Mouse (Mus musculus) testis, postnatal 14 days (tissue): Measurements from ENCODE around the gene Notch1.

Experiments
- DNase-seq: peaks from one replicate; pipeline ENCODE4 v3.0.0; 2021; ENCODE audit warnings: low spot score

The Notch1 gene

DNA sequence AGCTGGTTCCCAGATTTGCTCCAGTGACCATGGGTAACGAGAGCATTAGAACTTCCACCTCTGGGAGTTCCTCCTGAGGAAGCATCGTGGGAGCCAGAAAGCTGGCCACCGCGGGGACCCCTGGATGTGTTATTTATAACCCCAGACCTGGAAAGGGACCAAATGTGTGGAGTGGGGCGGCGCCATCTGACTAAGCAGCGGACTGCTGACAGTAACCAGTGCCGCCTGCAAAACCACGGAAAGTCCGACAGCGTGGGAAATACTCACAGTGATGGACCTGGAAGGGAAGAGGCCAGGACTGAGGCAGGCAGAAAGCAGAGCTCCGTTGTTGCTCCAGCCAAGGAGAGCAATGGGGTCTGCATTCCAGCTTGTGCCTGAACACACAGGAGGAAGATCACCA lies at the start of gene Notch1:
Notch1 (minus strand) TSS at position 389 of the 400 bp plus-strand sequence.
- no peak for DNase-seq

- DNase-seq = no peak
Measured at GRCm38 (mm10) chr2:26566221-26566620, 49.8 kb upstream of the Notch1 start.

- DNase-seq = no peak
Measured at GRCm38 (mm10) chr2:26561351-26562016, 45.0 kb upstream of the Notch1 start.

DNA sequence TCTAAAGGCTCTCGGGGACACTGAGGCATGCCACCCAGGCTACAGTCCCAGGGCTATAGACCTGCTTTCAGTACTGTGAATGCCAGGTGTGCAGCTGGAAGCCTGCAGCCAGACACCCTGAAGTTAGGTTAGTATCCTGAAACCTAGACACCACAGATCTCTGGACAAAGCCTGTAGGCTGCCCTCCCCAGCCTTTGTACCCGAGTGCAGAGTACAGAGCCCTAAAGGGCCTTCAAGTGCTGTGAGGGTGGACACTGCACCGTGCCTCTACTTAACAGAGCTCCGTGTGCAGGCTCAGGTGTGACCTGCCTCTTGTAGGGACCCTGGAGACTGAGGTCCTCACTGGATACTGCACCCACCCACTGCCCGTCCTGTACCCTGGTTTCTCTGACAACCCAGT lies 44.0 kb upstream of the Notch1 start:
- no peak for DNase-seq

- peak; percentile 54 for DNase-seq
Measured at GRCm38 (mm10) chr2:26556535-26556993, 40.1 kb upstream of the Notch1 start.

- peak; percentile 84 for DNase-seq
Measured at GRCm38 (mm10) chr2:26555076-26555475, 38.6 kb upstream of the Notch1 start.

DNA sequence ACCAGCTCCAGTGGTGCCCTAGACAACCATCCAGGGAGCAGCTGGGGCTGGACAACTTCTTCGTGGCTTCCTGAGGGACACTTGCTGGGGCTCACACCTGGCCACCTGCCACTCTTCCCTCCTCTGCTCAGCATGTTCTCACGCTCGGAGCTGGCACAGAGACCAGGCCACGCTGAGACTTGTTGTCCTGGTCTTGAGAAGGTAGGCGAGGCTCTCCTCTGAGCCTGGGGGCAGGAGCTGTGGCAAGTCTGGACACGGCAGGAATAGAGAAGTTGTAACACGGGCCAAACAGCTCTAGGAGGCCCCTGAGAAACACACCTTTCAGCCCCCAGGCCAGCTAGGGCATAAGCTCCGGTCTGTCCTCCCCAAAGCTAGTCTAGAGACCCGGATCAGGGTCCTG lies 37.4 kb upstream of the Notch1 start:
- no peak for DNase-seq

DNA sequence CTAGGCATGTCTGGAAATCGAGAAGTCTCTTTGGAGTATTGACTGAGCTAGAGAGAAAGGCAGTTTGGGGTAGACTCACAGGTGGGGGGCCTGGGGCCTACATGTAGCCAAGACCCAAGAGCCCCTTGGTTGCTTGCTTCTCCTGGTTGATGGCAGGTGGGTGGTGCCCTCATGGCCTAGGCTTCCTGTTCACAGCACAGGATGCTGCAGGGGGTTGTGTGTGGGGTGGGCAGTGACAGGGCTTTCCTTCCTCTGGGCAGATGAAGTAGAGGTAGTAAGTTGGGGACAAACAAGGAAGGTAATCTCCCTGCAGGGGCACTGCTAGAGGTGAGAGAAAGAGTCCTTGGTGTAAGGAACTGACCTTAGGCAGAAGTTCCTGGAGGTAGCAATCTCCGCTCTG lies 35.6 kb upstream of the Notch1 start:
- DNase-seq = no peak

DNA sequence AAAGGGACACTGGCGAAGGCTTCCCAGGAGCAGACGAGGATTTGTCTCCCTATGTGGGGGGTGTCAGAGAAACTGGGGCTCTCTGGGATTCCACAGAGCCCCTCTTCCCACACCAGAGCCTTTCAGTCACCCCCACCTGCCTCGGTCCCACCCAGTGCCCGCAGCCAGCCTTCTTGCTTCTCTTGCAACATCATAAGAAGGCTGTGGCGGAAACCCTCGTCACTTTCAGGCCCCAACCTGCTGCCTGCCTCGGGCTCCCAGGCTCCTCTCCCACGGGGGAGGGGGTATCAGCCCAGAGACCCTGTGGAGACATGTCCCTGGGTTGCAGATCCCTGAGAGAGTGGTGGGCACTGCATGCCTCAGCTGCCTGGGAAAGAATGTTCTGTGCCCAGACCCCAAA lies 35.0 kb upstream of the Notch1 start:
- no peak for DNase-seq

GRCm38 (mm10) chr2:26550777-26551176 lies 34.3 kb upstream of the Notch1 start:
- DNase-seq = no peak

DNA sequence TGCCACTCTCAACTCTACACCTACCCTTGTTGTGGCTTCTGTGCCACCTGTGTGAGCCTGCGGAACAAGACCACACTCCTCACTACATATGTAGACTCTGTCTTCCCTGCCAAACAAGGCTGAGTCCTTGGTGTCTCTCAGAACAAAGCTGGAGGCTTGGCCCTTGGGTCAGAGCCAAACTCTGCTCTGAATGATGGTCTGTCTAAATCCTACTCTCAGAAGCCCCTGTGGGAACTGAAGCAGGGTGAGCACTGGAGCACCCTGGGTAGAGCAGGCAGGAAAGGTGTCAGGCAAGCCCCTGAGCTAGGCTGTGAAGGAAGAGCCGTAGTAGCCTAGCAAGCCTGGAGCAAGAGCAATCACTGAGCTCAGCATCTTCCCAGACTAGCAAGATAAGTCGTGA lies 33.7 kb upstream of the Notch1 start:
- no peak for DNase-seq

DNA sequence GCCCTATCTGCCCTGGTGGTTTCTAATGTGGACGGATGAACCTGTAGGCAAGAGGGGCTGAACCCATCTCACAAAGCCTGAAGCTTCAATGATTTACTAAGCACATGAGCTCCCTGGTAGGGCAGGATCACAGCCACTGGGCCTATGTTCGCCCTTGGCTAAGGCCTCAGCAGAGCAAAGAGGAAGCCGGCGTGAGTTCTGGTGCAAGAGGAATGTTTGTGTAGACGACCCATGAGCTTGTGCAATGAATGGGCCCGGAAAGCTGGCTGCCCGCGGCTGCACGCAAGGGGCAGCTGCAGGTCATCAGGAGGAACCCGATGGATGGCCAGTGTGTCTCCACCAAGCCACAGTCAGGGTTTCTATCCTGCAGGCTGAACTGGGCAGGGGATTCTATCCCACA lies 33.3 kb upstream of the Notch1 start:
- DNase-seq = no peak

GRCm38 (mm10) chr2:26547481-26547880 lies 31.0 kb upstream of the Notch1 start:
- no peak for DNase-seq

DNA sequence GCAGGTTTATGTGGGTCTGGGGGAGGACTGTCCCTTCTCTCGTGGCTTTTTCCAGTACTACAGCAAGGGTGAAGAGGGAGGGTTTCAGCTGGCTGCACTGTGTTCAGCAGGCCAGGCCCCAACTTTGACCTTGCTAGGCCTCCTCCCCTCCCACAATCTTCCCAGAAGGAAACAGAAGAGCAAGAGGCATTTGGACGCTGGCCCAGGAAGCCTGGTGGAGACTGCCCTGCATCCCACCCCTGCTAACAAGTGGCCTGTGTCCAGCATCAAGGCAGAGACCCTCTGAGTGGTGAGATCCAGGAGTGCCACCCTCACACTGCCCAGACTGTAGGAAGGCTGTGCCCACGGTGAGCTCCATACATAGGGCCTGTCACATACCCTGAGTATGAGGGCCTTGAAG lies 27.8 kb upstream of the Notch1 start:
- peak; percentile 56 for DNase-seq

DNA sequence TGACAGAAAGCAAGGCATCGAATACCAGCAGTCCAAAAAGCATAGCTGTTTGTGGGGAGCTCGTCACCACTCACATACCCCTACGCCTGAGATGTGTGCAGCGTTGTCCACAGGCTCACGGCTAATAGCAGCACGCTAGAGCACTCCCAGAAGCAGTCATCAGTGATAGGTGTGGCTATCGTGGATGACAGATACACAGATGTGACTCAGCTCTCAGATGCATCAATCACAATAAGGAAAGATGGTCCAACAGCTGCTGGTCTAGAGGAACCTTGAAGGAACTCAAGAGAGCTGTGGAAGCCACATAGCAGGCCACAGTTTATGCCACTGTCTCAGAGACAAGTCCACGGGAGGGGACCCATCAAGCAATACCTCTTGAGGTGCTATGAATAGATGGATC lies 27.3 kb upstream of the Notch1 start:
- DNase-seq = no peak

DNA sequence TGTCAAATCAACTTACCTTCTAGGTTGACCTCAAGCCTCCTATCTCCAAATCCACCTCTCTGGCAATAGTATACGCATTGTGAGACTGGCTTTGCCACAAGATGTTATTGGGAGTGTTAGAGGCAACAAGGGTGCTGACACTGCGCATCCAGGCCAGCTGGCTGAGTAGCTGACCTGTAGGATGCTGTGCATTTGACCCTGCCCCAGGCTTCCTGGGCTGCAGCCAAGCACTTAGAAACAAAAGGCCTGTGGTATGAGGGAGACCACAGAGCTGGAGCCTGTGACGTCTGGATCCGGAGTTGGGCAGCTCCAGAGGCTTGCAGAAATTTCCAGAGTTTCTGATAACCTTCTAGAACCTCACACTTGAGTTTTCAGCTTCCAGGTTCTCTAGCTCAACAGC lies 26.7 kb upstream of the Notch1 start:
- DNase-seq = no peak

DNA sequence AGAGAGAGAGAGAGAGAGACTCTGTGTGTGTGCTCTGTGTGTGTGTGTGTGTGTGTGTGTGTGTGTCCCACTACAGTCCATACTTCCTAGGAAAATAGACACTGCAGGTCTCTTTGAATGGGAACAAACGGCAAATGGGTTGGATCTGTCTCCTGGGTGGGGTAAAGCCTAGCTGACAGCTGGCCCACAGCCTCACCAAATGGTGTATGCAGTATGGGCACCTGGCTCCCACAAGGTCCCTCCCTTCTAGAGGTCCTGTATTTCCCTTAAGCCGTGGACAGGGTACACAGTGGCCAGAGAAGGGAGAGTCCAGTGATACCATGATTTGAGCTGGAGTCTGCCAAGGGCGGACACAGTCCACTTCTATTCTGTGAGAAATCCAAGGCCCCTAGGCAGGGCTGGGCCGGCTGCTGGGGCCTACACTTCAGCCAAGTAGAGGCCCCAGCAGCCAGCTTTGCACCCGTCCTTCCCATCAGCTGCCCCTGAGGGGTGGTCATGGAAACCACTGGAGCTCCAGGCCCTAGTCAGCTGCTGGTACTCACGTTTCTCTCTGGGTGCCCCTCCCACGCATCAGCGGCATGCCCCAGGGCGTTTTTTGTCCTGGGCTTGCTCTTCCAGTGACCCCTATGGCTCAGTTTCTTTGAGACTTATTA lies 24.9 kb upstream of the Notch1 start:
- no peak for DNase-seq

DNA sequence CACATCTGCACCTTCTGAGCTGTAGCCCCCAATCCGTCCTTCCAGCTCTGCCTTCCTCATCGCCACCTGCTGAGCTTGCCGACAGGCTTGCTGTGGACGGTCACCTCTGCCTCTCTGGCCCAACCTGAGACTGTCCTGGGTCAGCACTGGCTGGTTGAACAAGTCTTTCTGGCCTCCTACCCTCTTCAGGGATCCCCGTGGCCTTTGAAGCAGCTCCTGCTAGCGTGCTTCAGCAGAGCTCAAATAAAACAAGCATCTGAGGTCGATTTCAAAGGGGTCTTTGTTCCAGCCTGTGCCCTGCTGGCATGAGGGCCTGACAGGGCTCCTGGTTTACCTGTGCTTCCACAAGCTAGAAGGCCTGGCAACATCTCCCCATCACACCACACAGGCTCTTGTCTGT lies 24.3 kb upstream of the Notch1 start:
- no peak for DNase-seq

- DNase-seq = no peak
Measured at GRCm38 (mm10) chr2:26539516-26539915, 23.1 kb upstream of the Notch1 start.

- no peak for DNase-seq
Measured at GRCm38 (mm10) chr2:26535517-26536045, 19.1 kb upstream of the Notch1 start.

DNA sequence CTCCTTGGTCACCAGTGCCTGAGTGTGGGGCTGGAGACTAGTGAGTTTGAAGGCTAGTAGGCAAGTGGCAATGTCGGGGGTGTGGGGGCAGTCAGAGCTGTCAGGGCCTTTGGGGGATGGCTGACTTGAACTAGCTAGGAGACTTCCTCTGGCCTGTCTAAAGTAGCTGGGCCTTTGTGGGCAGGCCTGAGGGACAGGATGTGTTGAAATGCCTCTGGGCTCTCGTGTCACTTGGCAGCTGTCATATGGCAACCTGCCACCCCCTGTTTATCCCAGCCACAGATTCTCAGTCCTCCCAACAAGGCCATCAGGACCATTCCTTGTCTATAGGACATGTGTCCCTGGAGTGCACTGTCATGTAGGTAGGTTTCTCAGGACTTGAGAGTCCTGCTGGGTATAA lies 18.2 kb upstream of the Notch1 start:
- no peak for DNase-seq

DNA sequence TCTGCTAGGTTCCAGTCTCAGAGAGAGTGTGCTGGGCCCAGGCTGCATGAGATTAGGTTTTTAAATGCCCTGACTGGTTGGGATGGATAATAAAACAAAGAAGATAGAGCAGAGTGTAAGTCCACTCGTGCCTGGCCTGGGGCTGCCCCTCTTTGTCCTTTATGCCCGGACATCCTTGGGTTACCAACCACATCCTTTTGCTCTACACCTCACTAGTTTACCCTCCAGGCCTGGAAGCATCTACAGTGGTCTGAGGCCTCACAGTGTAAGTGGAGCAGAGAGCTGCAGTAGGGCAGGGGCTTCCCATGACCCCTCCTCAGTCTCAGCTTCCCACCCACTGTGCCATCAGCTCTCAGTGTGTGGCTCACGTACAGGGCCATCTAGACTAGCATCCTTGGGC lies 17.7 kb upstream of the Notch1 start:
- DNase-seq = no peak

DNA sequence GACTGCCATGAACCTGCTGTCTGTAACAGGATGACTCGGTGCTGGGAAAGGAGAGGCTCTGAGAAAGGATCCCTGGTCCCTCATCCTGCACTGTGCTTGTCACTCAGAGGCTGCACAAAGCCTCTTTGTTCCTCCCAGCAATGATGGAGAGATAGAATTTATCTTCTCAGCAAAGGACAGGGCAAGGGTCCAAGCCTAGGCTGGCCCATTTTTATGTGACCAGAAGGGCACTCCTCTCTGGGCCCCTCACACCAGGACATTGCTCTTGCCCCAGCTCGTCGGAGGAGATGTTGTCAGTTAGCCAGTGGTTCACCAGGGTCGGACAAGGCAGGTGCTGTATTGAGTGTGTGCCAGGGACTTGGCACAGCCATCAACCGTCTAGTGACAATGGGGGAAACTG lies 16.8 kb upstream of the Notch1 start:
- DNase-seq = no peak

GRCm38 (mm10) chr2:26531829-26532228 lies 15.4 kb upstream of the Notch1 start:
- no peak for DNase-seq
